Mouse (Mus musculus) liver (tissue): ENCODE results near the gene Atp2b4.

Experiments used
- DNase-seq: peaks from one replicate; pipeline ENCODE4 v3.0.0-alpha.2; 2020; ENCODE audit warnings: mixed read lengths

Atp2b4 gene

DNA sequence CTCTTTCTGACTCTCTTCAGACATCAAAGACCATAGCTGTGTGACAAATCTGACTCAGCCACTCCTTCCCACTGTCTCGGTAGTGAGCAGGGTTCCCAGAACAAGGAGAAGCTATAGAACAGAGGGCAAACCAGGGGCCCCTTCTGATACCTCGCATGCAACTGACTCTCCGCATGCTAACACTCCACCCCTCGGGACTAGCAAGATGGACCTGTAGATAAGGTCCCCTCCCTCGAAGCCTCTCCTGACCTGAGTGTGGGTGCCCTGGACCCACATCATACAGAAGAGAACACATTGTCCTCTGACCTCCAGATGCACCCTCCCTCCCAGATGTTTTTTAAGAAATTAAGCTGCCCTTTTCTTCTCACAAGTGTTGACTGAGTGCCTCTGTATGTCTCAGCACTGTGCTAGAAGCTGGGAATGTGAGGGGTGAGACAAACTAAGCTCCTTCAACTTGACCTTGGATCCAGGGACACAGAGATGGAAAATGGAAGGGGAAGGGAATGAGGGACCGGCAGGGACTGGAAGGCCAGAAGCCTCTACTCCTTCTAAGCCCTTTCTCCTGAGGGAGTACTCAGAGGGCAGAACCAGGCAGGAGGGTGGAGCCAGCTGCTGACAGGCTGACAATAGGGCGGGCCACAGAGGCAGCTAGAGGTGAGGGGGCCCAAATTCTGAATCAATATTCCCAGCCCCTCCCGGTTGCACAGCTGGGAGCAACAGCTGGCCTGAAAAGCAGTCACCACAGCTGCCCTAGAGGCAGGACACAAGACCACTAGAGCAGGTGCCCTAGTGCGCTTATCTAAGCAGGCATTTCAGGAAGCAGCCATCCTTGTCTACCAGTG lies 2.6 kb downstream of the Atp2b4 start:
- peak; percentile 88 for DNase-seq

DNA sequence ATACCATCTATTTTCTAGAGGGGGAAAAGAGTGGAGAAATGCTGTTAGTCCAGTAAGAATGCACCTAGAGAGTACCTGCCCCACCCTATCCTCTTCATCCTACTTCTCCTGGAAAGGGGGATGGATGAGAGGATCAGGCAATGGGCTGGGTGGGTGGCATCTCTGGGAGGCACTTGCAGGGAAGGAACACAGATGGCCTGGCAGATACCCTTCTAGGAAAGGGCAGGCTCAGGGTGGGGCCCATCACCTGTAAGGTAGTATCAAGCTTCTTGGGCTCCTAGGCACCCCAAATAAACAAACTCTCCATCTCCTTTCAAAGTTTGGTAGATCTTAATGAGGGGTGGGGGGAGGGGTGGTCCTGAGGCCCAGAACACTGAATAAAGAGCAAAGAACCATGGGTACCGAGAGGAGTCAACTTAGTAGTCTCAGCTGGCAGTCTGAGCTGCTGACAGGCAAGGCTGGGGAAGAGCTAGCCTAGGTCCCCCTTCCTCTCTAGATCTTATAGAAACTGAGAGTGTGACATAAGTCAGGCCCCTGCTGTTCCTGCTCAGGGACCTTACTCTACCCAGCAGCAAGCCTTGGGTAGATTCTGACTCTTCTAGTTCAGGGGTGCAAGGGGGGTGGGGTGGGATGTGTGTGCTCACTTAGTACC lies 3.4 kb downstream of the Atp2b4 start:
- peak; percentile 87 for DNase-seq

- no peak for DNase-seq
Observed at GRCm38 (mm10) chr1:133793646-133794045, 7.2 kb downstream of the Atp2b4 start.

GRCm38 (mm10) chr1:133790011-133790410 lies 10.8 kb downstream of the Atp2b4 start:
- DNase-seq, result no peak

GRCm38 (mm10) chr1:133788864-133789263 lies 12.0 kb downstream of the Atp2b4 start:
- no peak for DNase-seq

GRCm38 (mm10) chr1:133787500-133788210 lies 13.2 kb downstream of the Atp2b4 start:
- no peak for DNase-seq

DNA sequence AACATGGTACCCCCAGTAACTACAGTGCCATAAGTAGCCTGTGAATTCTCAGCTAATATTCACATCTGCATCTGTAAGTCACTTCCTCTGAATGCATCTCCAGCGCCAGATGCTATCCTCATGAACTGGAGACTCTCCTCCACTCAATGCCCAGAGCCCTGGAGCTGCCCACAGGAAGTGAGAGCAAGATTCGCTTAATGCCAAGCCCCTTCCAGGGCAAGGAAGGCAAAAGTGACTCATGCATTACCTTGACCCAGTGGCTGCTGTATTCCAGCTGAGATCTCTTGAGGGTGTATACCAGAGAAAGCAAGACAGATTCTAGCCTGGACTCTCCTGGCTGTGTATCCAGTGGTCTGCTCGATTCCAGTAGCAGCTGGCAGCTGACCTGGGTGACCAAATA lies 16.2 kb downstream of the Atp2b4 start:
- no peak for DNase-seq

DNA sequence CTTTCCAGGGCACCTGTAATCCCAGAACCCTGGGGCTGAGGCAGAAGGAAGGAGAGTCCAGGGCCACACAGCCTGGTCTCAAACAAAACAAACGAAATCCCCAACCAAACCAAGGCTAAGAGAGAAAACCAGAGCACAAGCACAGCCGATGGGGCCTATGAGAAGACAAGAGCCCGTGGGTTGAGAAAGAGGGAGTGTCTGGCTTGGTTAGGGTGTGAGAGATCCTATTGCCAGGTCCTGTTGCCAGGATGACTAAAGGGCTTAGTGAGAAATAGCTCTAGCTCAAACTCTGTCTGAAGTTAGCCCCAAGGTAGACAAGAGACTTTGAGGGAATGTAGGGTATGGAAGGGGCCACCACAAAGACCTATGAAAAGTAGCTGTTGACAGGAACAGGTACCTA lies 19.3 kb downstream of the Atp2b4 start:
- no peak for DNase-seq

DNA sequence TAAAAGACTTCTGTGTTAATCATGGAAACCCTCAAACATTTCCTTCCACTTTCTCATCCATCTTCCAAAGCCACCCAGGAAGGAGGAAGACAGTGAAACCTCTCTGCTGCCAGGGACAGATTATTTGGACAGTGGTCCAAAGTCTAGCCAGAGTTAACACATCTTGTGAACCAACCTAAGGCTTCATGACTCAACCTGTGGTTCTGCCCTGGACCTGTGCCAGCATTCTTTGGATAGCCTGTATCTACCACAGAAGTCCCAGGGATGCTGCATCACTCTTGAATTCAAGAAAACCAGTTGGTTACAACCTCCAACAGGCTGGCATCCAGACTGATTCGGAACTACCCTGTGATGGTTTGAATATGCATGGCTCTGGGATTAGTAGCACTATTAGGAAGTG lies 21.8 kb downstream of the Atp2b4 start:
- no peak for DNase-seq

- DNase-seq, result peak; percentile 28
Observed at GRCm38 (mm10) chr1:133777651-133778231, 23.1 kb downstream of the Atp2b4 start.

GRCm38 (mm10) chr1:133772553-133772952 lies 28.3 kb downstream of the Atp2b4 start:
- no peak for DNase-seq

DNA sequence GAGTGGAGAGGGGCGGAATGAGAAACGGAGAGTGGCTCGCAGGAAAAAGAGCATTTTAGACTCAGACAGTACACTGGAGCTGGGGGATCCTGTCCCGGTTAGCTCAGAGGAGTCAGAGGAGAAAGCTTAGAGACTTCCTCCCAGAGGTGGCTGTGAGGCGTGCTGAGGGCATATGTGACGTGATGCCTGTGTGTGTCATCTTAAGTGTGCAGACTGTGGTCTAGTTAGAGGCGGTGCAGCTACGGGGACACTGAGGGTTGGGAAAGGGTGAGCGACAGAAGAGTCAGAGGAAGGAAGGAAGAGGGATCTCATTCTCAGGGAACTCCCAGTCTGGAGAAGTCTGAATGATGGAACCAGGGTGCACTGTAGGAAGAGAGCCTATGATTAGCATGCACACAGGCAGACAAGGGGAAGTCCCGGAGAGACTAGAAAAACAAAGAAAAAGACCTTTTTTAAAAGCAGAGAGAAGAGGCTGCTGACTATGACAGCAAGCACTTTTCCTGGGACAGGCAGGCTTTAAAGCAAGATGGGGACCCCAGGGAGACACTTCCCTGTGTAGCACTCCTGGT lies 28.9 kb downstream of the Atp2b4 start:
- no peak for DNase-seq

- DNase-seq, result no peak
Observed at GRCm38 (mm10) chr1:133767994-133768393, 32.8 kb downstream of the Atp2b4 start.

DNA sequence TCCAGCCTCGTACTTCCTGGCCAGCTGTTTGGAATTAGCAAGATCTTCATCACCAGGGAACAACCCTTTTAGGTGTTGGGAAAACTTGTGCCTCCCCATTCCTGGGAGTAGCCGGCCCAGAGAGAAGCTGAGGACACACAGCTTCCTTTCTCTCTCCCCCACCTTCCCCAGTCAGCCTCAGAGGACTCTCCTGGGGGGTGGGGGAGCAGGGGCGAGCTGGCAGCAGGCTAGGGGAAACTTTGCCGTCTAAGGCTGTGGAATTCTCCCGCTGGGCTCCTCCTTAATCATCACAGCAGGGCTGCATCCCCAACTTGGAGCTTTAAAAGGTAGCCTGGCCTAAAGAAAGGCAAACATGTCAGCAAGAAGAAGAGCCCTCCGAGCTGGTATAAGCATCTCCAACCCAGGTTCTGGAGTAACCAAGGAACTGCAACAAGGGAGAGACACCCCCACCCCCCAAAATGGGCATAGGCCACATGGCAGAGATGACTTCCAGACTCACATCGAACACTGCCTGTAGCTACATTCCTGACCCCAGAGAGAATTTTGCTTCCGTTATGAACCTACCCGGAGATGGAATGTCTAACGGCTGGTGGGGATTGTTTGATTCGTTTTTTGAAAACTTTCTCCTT lies 33.8 kb downstream of the Atp2b4 start:
- DNase-seq, result no peak

GRCm38 (mm10) chr1:133765376-133765775 lies 35.5 kb downstream of the Atp2b4 start:
- DNase-seq, result no peak

DNA sequence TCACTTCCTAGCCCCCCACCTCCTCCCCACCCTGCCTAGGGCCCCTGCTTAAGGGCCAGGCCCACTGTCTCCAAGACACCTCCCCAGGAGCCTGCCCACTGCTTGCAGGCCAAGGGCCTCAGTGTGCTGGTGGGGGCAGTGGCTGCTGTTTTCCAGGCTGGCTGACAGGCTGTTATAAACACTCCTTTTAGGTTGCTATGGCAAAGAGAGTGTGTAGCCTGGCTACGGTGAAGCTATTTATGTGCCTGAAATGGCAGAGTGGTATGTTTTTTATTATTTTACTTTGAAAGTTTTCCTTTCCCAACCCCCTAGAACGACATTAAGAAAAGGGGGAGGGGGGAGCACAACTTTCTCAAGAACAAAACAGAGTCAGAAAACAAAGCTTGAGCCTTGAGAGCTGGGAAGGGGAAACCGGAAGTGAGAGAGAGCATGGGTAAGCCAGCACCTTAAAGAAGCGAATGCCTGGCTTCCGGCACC lies 37.9 kb downstream of the Atp2b4 start:
- DNase-seq, result no peak

DNA sequence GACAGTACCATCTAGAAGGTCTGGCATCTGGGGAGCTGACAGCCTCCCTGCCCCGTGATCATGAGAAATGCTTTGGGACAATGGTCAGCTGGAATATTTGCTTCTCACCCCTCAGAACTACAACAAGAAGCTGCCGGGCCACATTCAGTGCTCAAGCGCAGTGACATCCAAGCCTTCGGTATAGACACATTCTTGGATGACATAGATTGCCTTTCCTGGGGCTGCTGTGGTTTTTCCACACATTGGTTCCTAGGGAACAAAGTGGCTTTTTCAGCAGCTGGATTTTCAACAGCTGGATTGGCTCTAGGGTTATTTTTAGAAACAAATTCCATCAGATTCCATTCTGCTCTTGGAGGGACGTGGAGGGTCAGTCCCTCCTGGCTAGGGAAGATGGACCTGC lies 39.6 kb downstream of the Atp2b4 start:
- no peak for DNase-seq

GRCm38 (mm10) chr1:133754317-133754868 lies 46.4 kb downstream of the Atp2b4 start:
- DNase-seq, result peak; percentile 77

DNA sequence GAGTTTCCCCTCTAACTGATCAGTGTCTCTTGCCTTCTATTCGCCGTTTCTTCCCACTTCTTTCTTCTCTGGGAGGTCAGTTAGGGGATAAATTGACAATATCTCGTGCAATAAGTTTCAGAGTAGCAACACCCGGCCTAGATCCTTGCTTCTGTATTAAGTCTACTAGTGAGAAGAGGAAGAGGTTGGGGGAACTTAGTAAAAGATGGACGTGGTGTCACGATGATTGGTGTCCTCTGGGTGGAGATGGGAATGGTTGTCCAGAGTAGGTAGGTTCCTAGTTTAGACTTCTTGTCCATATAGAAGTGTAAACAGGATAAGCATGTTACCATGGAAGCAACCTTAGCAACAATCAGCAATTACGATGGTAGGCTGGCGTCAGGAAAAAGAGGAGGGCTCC lies 47.5 kb downstream of the Atp2b4 start:
- no peak for DNase-seq

DNA sequence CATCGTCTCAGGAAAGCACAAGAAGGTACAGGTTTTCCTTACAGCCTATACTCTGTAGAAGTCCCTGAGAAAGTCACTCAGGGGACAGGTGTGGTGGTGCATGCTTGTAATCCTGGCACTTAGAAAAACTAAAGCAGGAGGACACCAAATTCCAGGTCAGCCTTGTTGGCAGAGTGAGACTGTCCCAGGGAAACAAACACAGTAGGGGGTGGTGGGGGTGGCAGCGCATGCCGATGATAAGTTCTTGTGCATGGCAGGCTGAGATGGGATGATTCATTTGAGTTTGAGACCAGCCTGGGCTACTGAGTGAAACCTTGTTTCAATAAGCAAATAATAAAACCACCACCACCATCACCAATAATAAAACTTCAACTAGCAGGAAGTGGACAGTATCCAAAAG lies 49.2 kb downstream of the Atp2b4 start:
- DNase-seq, result no peak

DNA sequence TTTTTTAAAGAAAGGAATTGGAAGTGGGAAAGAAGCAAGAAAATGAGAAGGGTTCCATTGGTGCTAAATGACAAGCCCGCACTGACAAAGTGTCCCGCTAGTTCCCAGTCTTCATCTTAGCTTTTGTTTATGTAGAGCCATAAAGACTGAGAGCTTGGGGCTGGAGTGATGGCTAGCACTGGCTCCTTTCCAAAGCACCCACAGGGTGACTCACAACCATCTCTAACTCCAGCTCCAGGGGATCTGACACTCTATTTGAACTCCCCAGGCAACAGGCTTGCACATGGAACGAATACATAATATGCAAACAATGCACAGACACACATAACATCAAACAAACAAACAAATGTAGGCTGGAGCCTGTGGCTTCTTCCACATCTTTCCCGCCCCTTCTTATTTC lies 50.9 kb downstream of the Atp2b4 start:
- DNase-seq, result no peak

- peak; percentile 54 for DNase-seq
Observed at GRCm38 (mm10) chr1:133745078-133745495, 55.8 kb downstream of the Atp2b4 start.
